Mouse (Mus musculus): ENCODE measurements around the gene Glyat.
"Not testable (repeated sequence)": the region's sequence is repeated elsewhere in the genome, so short reads cannot be mapped to it uniquely, and the experiment has no call there.

Glyat gene

DNA sequence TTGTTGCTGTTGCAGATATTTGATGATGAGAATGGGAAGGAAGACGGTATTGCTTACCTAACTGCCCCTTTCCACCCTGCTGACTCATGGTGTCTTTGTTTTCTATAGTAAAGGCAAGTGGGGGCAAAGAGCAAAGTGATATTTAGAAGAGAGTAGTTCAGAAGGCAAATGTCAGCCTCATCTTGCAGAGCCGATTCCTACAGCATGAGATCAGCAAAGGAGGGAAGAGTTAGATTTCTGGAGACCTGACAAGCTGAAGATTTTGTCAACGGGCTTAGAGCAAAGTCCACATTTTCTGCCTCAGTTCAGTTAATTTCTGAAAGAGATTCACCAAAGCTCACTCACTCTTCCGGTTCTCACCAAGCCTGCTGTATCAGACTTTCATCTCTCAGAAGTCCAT lies at the start of gene Glyat:
Gene Glyat (plus strand): TSS at position 133 of the 400 bp plus-strand sequence.
- no peak for DNase-seq

DNA sequence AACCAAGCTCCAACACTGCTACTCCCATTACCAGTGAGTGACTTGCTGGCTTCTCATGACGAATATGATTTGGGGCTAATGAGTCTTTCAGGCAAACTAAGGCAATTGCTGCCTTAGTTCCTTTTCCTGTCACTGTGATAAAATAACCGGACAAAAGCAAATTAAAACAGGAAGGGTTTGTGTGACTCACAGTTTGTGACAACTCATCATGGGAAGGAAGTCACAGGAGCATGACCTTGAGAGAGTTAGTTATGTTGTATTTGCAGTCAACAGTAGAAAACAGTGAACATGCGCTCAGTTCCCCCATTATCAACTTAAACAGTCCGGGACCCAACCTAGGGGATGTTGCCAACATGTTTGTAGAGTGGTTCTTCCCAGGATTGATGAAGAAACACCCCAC lies 47.8 kb upstream of the Glyat start:
- no peak for DNase-seq

DNA sequence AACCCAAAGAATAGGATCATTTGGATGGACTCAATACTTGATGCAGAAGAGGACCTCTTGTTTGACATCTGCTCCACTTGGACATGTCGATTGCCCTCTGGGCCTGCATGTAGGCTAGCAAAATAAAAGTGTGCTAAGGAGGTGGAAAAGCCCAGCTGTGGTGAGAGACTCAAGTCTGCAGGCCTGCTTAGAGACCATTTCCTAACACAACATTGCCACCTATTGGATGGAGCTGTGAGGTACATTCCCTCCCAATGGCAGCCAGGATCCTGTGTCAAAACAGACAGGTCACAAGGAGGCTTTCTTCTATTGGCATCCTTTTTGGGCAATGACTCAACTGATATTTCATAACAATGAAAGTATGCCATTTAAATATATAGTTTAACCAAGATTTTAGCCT lies 41.2 kb upstream of the Glyat start:
- DNase-seq, result peak; percentile 85

DNA sequence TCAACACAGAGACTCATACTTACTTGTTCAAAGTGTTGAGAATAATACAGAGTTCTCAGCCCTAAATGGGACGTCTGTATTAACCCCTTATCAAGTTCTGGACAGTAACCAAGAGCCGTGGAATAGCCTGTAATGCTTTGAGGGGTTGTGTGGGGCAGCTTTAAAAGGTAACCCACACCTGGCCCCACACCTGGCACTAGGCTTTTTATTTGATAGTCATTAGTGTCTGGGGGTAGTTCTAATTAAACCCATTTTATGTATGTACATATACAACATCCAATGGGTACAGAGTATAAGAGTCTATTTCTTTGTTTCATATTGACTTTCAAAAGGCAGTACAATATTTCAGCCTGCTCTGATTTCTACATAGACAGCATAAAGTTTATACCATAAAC lies 38.0 kb upstream of the Glyat start:
- DNase-seq, result no peak

DNA sequence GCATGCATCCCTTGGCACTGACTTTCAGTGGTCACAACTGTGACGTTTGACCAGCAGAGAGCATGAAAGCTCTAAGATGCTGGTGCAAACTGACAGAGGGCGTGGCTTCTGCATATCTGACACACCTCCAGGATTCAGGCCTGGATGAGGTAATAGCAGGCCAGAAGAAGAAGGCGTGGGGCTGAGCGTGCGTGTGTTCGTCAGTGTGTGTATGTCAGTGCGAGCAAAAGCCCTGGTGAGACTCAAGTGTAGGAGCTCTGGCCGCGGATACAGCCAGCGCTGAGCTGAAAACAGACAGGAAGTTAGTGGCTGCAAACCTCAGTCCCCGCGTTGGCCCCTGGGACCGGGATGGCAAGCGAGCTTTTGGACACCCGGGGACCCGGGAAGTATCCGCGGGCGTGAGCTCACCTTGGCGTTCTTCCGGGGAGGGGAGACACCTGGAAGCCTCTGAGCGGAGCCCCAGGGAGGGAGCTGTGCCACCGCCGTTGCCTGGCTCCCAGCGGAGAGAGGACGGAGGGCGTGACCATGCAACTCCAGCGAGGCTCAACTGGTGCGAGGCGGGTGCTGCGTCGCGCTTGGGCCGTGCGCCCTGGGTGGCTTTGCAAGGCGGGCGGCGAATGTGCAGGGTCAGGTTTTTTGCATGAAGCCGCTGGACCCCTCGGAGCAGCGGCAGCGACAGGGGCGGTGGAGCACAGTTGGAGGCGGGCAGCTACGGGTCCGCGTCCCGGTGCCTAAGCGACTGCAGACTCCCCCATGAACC lies 37.4 kb upstream of the Glyat start:
- DNase-seq, result peak; percentile 85

DNA sequence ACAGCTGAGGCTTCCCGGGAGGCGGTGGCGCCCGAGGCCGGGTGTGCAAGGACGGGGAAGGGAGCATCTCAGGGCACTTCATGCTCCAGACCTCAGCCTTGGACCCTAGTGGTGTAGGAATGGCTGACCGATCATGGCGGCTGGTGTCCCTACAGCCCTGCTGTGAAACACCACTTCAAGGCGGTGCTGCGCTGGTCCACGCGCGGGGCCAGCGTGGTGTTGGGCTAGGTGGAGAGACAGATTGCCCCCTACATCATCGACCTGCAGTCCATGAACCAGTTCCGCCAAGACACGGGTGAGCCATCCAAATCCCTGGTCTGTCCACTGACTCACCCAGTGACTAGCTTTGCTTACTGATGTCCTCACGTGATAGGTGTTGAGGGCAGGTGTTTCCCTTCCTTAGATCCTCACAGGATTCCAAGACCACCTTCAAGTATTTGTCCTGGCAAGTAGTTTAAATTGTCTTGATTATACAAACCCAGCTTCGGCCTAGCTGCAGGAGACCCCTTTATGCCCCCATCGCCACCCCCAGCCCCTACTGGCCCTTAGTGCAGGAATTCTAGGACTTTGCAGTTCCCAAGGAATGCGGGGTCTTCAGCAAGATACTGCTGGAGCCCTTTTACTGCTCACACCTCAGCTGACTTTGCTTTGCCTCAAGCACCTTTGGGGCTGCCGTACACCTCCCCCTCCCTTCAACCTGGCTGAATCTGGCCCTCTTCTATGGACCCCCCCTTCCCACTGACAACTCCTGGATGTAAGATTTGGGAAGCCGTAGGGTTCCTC lies 36.6 kb upstream of the Glyat start:
- DNase-seq, result no peak

DNA sequence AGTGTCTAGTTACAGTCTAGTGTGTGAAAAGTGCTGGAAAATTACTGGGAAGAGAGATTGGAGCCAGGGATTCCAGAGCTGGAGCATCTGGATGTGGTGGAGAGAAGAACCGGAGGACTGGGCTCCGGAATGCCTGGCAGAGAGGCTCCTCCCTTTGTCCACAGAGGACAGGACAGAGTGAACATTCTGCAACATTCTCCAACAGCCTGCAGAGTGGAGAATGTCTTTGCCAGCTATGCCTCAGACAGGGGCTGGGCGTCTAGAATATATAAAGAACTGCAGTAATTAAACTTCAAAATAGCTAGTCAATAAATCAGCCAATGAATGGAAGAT lies 36.1 kb upstream of the Glyat start:
- no peak for DNase-seq

DNA sequence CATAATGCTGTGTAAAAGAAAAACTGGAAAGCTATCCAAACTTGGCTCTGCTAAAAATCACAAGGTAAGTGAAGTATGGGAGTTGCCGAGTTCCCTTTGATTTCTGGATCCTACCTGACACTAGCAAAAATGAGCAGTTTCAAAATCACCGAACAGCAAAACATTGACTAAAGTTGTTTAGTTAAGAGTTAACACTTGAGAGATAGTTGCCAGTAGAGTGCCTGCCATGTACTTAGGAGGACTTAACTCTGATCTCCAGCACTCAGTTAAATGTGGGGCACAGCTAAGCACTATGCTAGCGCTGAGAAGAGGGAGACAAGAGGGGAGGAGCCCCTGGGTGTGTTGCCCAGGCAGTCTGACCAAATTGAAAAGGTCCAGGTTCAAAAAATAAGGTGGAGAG lies 34.4 kb upstream of the Glyat start:
- no peak for DNase-seq

DNA sequence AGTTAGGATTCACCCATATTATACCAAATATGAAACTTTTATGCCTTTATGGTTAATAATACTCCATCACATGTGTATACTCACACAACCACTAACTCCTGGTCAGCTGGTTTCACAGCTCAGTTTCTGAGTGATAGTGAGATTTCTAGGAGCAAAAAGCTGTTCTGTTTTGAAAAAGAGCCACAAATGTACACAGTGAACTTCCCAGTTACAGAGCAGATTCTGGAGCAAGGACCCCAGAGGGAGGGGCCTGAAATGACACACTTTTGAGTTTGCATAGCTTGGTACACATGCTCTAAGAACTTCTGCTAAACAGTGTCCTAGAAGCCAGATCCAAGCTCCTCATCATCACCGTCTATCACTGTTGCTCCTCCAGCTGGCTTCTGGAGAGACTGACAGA lies 33.4 kb upstream of the Glyat start, which contains the start of gene Gm4952:
Gene Gm4952 (plus strand): TSS at position 301 of the 400 bp plus-strand sequence.
- DNase-seq, result no peak

DNA sequence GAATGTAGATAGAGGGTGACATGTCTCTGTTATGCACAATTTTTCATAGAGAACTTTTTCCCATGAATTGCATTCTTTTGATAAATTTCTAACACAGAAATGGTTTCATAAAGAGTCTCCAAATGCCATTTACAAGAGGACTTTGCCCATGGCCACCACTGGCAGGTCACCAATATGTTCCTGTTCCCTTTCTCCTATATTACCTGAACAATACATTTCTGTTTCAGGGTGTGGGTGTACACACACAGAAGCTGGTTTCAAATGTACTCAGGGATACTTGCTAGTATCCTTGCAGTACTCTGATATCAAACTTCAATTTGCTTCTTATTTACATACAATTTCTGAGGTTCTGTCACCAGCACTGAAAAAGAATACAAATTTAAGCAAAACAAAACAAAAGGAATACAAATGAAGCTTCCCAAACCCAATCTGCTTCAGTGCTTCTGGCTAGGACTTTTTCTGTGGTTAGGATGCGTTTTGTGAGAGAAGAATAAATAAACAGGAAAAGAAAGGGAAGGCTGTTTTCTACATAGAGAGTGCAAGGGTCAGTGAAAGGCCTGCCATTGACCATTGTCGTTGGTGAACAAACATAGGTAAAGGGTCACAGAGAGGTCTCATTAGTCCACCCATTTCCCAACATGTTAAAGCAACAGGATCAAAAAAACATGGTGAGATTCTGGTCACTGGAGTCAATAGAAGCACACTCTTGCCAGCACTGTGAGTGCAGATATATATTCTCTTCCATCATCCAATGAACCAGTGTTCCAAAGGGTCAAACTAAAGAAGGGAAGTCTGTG lies 32.2 kb upstream of the Glyat start:
- DNase-seq, result no peak

DNA sequence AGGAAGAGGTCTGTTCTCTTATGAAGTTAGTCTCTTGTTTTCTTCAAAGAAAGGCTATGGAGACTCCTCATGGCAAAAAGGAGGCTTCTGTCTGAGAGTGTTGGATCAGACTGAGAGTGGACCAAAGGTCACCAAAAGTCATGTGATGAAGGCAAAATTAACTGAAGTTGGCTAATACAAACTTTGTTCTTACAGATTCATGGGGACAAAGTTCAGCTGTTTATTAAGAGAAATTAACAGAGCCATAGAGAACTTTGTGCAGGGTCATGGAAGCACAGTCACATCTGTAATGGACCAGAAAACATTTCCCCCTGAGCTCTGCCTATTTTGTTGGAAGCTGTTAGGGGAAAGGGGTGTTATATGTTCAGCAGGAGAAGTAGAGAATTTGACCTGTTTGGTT lies 24.8 kb upstream of the Glyat start:
- no peak for DNase-seq

DNA sequence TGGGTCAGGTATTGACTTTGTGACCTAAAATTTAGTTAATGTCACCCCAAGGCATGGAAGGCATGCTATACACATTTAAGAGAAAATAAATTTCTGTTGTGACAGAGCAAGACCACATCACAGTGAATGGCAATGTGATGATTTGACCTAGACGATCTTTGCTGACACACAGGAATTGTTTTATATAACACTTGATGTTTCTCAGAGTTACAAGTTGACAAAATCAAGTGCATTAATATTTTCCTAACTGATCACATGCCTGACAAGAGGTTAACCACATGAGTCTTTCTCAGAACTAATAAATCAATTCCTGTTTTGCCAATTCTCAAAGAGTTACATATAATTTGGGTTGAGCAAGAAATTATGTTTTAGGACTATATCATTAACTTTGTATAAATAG lies 19.5 kb upstream of the Glyat start:
- no peak for DNase-seq

DNA sequence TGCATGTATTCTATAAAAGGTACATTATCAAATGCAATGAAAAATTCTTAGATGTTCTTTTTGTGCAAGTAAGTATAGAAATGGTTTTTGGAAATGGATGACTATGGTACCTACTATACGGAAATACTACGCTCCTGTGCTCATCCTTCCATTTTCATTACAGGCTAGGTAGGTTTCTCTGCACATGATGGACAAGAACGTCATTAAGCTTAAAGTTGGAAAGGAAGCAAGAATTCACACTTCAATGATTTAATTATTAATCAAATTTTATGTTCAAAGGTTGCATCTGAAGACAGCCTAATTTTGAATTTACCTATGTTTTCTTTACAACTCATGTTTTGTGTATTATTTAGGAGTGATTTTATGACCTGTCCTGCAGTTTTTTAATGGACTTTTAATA lies 1.2 kb downstream of the Glyat start:
- DNase-seq, result no peak

DNA sequence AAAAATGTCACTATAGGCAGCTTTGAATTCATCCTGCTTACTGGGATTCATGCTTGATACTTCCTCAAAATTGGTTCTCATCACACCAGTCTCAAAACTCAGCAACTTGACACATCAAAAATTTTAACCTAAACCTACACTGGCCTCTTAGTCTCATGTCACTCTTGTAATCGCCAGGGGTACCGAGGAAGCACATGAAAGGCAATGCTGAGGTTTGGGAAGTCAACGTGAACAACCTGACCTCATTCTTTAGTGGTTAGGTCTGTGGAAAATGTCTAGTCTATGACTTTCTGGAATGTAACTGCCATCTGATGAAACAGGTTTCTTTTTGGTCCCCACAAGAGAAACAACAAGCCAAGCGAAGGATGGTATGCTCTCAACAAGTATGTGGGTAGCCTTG lies 1.9 kb downstream of the Glyat start:
- no peak for DNase-seq

DNA sequence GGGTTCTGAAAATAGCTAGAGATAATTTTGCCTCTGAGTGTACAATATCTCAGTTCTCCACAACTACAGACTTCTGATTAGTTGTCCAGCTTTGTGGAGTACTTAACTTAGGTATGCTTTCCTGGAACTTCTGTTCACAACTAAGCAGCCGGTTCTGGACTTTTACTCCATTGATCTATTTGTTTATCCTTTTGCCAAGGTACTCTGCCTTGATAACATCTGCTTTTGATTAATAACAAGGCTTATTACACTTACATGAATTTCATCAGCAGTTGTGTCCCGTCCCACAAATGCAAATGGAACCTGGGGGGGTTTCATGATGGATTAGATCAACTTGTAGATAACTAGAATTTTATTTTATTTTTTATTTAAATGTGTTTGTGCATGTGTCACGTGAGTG lies 3.8 kb downstream of the Glyat start:
- no peak for DNase-seq

DNA sequence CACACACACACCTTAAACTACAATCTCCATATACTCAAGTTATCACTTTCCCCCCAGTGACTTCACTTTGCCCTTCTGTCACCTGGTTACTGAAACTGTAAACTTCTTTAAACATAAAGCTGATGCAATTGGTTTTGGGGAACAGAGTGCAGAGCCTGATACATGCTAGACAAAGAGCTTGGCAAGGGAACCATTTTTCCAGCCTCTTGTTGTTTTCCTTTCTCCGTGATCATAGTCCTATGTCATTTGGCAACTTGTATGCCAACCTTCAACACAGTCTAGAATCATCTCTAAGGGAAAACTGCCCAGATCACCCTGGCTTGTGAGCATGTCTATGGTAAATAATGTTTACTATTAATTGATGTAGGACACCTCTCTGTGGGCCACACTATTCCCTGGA lies 4.9 kb downstream of the Glyat start:
- no peak for DNase-seq

DNA sequence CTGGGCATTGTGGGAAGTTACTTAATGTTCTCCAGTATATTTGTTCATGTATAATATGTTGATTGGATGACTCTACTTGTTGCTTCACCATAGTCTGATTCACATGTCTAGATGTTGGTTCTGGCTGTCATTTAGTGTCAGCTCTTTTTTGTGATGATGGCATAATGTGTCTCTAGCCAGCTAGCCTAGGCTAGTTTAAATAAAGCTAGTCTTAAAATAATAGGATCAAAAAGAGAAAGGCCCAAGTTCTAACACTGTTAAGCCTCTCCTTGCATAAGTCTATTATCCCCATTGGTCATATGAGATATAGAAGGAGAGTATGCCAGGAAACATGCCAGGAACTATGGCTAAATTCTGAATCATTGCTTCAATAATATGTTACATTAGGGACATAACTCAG lies 16.4 kb downstream of the Glyat start:
- DNase-seq, result no peak

DNA sequence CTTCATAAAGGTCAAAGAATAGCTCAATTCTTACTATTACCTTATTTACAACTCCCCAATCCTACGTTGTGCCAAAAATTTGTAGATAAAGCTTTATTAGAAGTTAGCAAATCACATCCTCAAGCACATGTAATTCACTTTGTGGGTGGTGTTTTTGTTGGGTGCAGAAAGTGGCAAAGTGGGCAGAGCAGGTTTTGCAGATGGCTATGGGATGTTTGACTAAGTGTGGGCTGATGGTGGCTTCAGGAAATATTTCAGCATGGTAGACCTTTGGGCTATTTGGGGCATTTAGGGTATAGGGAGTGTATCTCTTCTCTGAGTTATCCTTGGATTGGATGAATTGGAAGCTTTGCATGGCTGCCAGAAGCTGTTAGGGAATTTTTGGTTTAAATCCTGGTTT lies 33.0 kb downstream of the Glyat start:
- no peak for DNase-seq

DNA sequence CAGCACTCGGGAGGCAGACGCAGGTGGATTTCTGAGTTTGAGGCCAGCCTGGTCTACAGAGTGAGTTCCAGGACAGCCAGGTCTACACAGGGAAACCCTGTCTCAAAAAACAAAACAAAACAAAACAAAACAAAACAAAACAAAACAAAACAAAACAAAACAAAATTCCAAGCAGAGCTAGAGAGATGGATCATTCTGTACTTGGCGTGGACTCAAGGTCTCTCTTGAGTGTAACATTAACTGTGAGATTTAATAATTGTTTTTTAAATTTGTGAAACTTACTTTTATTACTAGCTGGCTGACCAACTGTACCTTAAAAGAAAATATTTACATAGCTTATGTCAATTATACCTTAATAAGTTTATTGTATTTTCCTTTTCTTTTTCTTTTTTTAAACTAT lies 35.5 kb downstream of the Glyat start:
- not testable (repeated sequence) for DNase-seq

DNA sequence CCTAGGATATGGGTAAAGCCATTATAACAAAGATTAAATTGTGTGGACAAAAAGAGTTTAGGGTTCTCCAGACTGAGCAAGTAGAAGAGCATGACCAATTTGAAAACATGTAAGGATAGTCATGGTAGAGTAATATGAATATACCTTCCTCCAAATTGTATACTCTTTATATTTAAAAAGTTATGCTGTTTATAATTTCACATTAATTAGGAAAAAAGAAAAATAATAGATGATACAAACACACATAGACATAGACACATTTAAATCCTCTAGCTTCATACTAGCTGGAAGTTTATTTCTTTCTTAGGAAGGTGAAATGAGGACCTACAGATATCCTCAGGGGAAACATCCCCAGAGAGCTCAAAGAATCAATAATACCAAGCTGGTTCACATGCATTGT lies 37.0 kb downstream of the Glyat start, which contains the start of gene Olfr1442:
Gene Olfr1442 (plus strand): TSS at position 301 of the 400 bp plus-strand sequence.
- DNase-seq, result no peak

DNA sequence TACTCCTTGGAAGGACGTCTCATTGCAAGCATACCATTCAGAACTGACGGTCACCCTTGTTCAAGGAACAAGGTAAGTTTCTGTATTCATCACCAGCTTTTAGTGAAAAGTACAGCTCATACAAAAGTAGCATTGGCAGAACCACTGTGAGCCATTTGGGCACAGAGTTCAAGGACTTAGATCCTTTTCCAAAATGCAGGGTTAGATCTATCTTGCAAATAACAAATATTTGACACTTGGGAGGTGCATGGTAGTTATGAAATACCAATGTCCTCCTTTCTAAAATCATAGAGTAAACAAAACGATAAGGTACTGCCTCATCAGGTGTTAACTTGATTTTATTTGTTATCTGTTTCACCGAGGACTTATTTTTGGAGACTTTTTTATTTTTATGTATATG lies 37.9 kb downstream of the Glyat start:
- no peak for DNase-seq

DNA sequence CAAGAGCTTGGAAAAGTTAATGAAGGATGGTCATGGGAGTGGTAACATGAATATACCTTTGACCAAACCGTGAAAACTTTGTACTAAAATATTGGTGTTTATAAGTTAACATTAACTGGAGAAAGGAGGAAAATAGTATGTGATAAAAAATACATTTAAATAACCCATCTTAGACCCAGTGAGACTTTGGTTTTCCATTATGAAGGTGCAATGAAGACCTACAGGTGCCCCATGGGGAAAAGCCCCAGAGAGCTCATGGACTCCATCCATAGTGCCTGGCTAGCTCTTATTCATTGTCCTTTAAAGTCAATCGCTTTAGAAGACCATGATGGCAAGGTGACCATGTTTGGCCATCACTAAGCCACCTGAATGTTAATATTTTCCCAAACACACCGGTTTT lies 44.7 kb downstream of the Glyat start, which contains the start of gene Olfr1443:
Gene Olfr1443 (plus strand): TSS at position 301 of the 400 bp plus-strand sequence.
- no peak for DNase-seq

DNA sequence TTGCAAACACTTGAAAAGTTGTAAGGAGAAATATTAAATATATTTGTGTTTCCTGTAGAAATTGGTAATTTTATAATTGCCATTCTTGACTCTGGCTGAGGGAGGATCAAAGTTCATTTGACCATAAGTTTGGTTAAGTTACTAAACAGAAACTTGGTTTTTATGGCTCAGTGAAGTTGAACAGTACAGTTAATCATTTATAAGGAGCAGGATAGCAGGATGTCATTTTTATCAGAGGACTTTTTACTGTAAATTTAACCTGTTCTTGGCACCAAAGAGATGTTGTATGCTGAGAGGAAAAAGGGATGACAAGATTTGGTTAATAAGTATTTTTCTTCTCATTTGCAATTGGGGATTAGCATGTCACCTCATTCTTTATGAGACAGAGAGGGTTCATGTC lies 51.5 kb downstream of the Glyat start:
- DNase-seq, result no peak

DNA sequence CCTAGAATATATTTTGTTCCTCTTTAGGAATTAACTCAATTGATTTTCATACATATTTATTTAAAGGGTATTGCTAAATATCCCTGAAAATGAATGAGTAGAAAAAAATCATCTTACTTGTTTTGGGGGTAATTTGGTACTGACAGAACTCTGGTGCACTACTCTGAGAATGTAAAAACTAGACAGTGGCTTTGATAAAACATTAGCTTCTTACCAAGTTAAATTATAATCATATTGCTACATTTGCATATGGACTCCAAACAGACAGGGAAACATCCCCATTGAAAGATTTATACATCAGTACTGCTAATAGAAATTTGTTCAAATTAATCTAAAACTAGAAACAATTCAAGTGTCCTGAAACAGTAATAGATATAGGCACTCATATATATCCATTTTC lies 52.1 kb downstream of the Glyat start:
- no peak for DNase-seq
